In the genomic region with DNA sequence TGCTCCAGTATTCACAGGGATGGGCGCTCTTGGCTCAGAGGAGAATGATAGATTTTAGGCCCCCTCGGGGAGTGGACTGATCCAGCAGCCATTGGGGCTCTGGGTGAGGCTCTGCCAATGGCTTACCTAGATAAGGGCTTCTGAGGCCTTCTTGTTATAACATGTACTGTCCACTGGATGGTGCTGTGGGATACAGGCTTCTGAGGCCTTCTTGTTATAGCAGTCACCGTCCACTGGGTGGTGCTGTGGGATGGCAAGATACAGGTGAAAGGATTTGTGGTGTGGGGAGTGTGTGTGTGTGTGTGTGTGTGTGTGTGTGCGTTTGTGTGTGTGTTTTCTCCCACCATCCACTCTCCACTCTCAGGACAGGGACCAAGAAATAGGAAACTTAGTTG, we compare ENCODE assay signal across 8 mouse cellular contexts.
DNase-seq lines count a peak whose midpoint lies in the region; ATAC-seq and TF ChIP-seq lines count a peak whose summit lies in the region.

No protein-coding gene starts in this region.

- H3K9me3 ChIP-seq in embryonic facial prominence, embryonic 14.5 days (ENCODE audit: control insufficient read depth, low read length): no peaks in the 10 kb centered on the region
- H3K9me3 ChIP-seq in heart, embryonic 11.5 days (replicated peaks; ENCODE audit: control insufficient read depth, low read length): no peaks in the 10 kb centered on the region
- no peaks in the 10 kb centered on the region for H3K9me3 ChIP-seq in kidney, postnatal 0 days (replicated peaks; ENCODE audit: low read length)
- no peaks in the 10 kb centered on the region for H3K9me3 ChIP-seq in liver, embryonic 15.5 days (replicated peaks)
- H3K9me3 ChIP-seq in neural tube, embryonic 13.5 days: no peaks in the 10 kb centered on the region
- H3K9me3 ChIP-seq in stomach, postnatal 0 days (ENCODE audit: control insufficient read depth, low read length): no peaks in the 10 kb centered on the region

- 2% methylated on average over 4 of the region's 4 CpGs for WGBS in embryonic facial prominence, embryonic 14.5 days
- WGBS in heart, embryonic 11.5 days (ENCODE audit: insufficient replicate concordance): 4% methylated on average over 4 of the region's 4 CpGs
- 4% methylated on average over 4 of the region's 4 CpGs for WGBS in kidney, postnatal 0 days
- 1% methylated on average over 4 of the region's 4 CpGs for WGBS in liver, embryonic 15.5 days (ENCODE audit: insufficient replicate concordance)
- 4% methylated on average over 4 of the region's 4 CpGs for WGBS in neural tube, embryonic 13.5 days
- 3% methylated on average over 4 of the region's 4 CpGs for WGBS in stomach, postnatal 0 days

- no peaks in the 10 kb centered on the region for H3K27me3 ChIP-seq in embryonic facial prominence, embryonic 14.5 days (replicated peaks; ENCODE audit: control insufficient read depth, insufficient read depth, low read length)
- no peaks in the 10 kb centered on the region for H3K27me3 ChIP-seq in heart, embryonic 11.5 days (ENCODE audit: control insufficient read depth, insufficient read depth, low read length)
- no peaks in the 10 kb centered on the region for H3K27me3 ChIP-seq in kidney, postnatal 0 days (ENCODE audit: insufficient read depth, low read length)
- H3K27me3 ChIP-seq in liver, embryonic 15.5 days: no peaks in the 10 kb centered on the region
- H3K27me3 ChIP-seq in neural tube, embryonic 13.5 days: peaks cover 2% of the 10 kb centered on the region; the same call in 1 of the 2 replicates
- no peaks in the 10 kb centered on the region for H3K27me3 ChIP-seq in stomach, postnatal 0 days (ENCODE audit: control insufficient read depth, insufficient read depth, low read length)

- H3K9ac ChIP-seq in embryonic facial prominence, embryonic 14.5 days (ENCODE audit: low read depth, low read length): no peak overlapping the region
- no peak overlapping the region for H3K9ac ChIP-seq in heart, embryonic 11.5 days (ENCODE audit: low read depth, low read length)
- no peak overlapping the region for H3K9ac ChIP-seq in kidney, postnatal 0 days (ENCODE audit: low read depth, low read length)
- no peak overlapping the region for H3K9ac ChIP-seq in liver, embryonic 15.5 days
- no peak overlapping the region for H3K9ac ChIP-seq in neural tube, embryonic 13.5 days
- H3K9ac ChIP-seq in stomach, postnatal 0 days (ENCODE audit: low read length): no peak overlapping the region

- no peak overlapping the region for H3K4me2 ChIP-seq in embryonic facial prominence, embryonic 14.5 days (ENCODE audit: low read depth, low read length)
- no peak overlapping the region for H3K4me2 ChIP-seq in heart, embryonic 11.5 days
- no peak overlapping the region for H3K4me2 ChIP-seq in kidney, postnatal 0 days (ENCODE audit: low read length)
- H3K4me2 ChIP-seq in liver, embryonic 15.5 days: peak overlapping the region; percentile 24; the same call in 1 of the 2 replicates
- H3K4me2 ChIP-seq in neural tube, embryonic 13.5 days: no peak overlapping the region
- H3K4me2 ChIP-seq in stomach, postnatal 0 days (replicated peaks; ENCODE audit: low read depth): no peak overlapping the region

- H3K27ac ChIP-seq in embryonic facial prominence, embryonic 14.5 days (replicated peaks; ENCODE audit: low read depth, low read length): no peak overlapping the region
- H3K27ac ChIP-seq in heart, embryonic 11.5 days (ENCODE audit: low read depth, low read length): 0 out of 2 replicates have a peak overlapping the region, but pooled peaks have one; percentile 1
- no peak overlapping the region for H3K27ac ChIP-seq in kidney, postnatal 0 days
- H3K27ac ChIP-seq in liver, embryonic 15.5 days (replicated peaks): 0 out of 2 replicates have a peak overlapping the region, but pooled peaks have one; percentile 16
- H3K27ac ChIP-seq in neural tube, embryonic 13.5 days (replicated peaks): peak overlapping the region; percentile 28; the same call in 1 of the 2 replicates
- peak overlapping the region; percentile 61; the same call in 1 of the 2 replicates for H3K27ac ChIP-seq in stomach, postnatal 0 days (replicated peaks)

- H3K36me3 ChIP-seq in embryonic facial prominence, embryonic 14.5 days (ENCODE audit: control insufficient read depth, insufficient read depth, low read length): no peaks in the 10 kb centered on the region
- H3K36me3 ChIP-seq in heart, embryonic 11.5 days (ENCODE audit: control insufficient read depth, insufficient read depth, low read length): no peaks in the 10 kb centered on the region
- no peaks in the 10 kb centered on the region for H3K36me3 ChIP-seq in kidney, postnatal 0 days (ENCODE audit: insufficient read depth, low read length)
- H3K36me3 ChIP-seq in liver, embryonic 15.5 days (replicated peaks): no peaks in the 10 kb centered on the region
- H3K36me3 ChIP-seq in neural tube, embryonic 13.5 days: no peaks in the 10 kb centered on the region
- no peaks in the 10 kb centered on the region for H3K36me3 ChIP-seq in stomach, postnatal 0 days (ENCODE audit: control insufficient read depth, insufficient read depth, low read length)

- peak; percentile 90 for DNase-seq in CD4-positive helper T cell, adult 2 months (ENCODE audit: low read depth, low spot score)
- peak; percentile 39 to 73 for DNase-seq in adrenal gland, postnatal 4 days (ENCODE audit: low spot score in 2 of 2)
- peak; percentile 91 for DNase-seq in embryonic facial prominence, embryonic 14.5 days (ENCODE audit: low spot score)
- DNase-seq in kidney, postnatal 0 days (ENCODE audit: low spot score): peak; percentile 93
- DNase-seq in stomach, postnatal 0 days (ENCODE audit: low spot score): peak; percentile 87

- TF ChIP-seq EP300 in stomach, postnatal 0 days (optimal IDR thresholded peaks at IDR 0.05): no peak

- ATAC-seq in embryonic facial prominence, embryonic 14.5 days (ENCODE audit: low read depth): 0 out of 2 replicates have a peak, but pooled peaks have one; percentile 23
- peak; percentile 54; the same call in 1 of the 2 replicates for ATAC-seq in heart, embryonic 11.5 days (replicated peaks; ENCODE audit: insufficient number of reproducible peaks, low FRiP score, low TSS enrichment)
- peak; percentile 12 for ATAC-seq in kidney, postnatal 0 days (replicated peaks; ENCODE audit: low FRiP score, low read depth)
- peak; percentile 74 for ATAC-seq in liver, embryonic 15.5 days (ENCODE audit: insufficient read depth)
- ATAC-seq in neural tube, embryonic 13.5 days (ENCODE audit: low read depth): peak; percentile 38
- peak; percentile 49 for ATAC-seq in stomach, postnatal 0 days (ENCODE audit: low FRiP score, low TSS enrichment)

- no peak overlapping the region for H3K4me3 ChIP-seq in embryonic facial prominence, embryonic 14.5 days (ENCODE audit: low read depth, low read length)
- H3K4me3 ChIP-seq in heart, embryonic 11.5 days (ENCODE audit: low read depth, low read length): no peak overlapping the region
- no peak overlapping the region for H3K4me3 ChIP-seq in kidney, postnatal 0 days (replicated peaks; ENCODE audit: low read depth, low read length)
- no peak overlapping the region for H3K4me3 ChIP-seq in liver, embryonic 15.5 days (replicated peaks)
- no peak overlapping the region for H3K4me3 ChIP-seq in neural tube, embryonic 13.5 days
- no peak overlapping the region for H3K4me3 ChIP-seq in stomach, postnatal 0 days (ENCODE audit: low read depth, low read length)

- peak; percentile 100 for TF ChIP-seq CTCF in kidney, postnatal 0 days (IDR thresholded peaks at IDR 0.05; ENCODE audit: low read depth)
- TF ChIP-seq CTCF in stomach, postnatal 0 days (IDR thresholded peaks at IDR 0.05; ENCODE audit: low read depth): peak; percentile 100

- H3K4me1 ChIP-seq in embryonic facial prominence, embryonic 14.5 days (ENCODE audit: control insufficient read depth, insufficient read depth, low read length): peaks cover 18% of the 10 kb centered on the region
- H3K4me1 ChIP-seq in heart, embryonic 11.5 days (ENCODE audit: control insufficient read depth, insufficient read depth, low read length): peaks cover 29% of the 10 kb centered on the region
- H3K4me1 ChIP-seq in kidney, postnatal 0 days (replicated peaks; ENCODE audit: insufficient read depth, low read length): peaks cover 18% of the 10 kb centered on the region
- H3K4me1 ChIP-seq in liver, embryonic 15.5 days (replicated peaks): peaks cover 50% of the 10 kb centered on the region
- H3K4me1 ChIP-seq in neural tube, embryonic 13.5 days (replicated peaks): peaks cover 35% of the 10 kb centered on the region
- peaks cover 2% of the 10 kb centered on the region; the same call in 1 of the 2 replicates for H3K4me1 ChIP-seq in stomach, postnatal 0 days (replicated peaks; ENCODE audit: control insufficient read depth, insufficient read depth)

Comparison
In these comparisons a context has a peak if more than half of its experiments do, and no peak if none do; other contexts are left out.
1. ATAC-seq: peak in every context shown above with its lines; median percentile 74 in liver, embryonic 15.5 days; 54 in heart, embryonic 11.5 days; 49 in stomach, postnatal 0 days; 38 in neural tube, embryonic 13.5 days; 23 in embryonic facial prominence, embryonic 14.5 days; 12 in kidney, postnatal 0 days.
2. H3K27ac ChIP-seq: peak in heart, embryonic 11.5 days (single experiment), liver, embryonic 15.5 days (single experiment), neural tube, embryonic 13.5 days (single experiment) and stomach, postnatal 0 days (single experiment); none in embryonic facial prominence, embryonic 14.5 days (single experiment) and kidney, postnatal 0 days (single experiment).
3. Peak in every context shown above with its lines, with median percentiles within 50 percentile points of each other: DNase-seq.